Mouse (Mus musculus): ENCODE data around the gene Bdkrb2. TPM values are rescaled to one million over a fixed set of nuclear protein-coding genes. Genes with fewer than 3 reads are reported as not detected.

The Bdkrb2 gene
- total and polyA plus RNA-seq, 3 experiments: 0.20 to 0.39 (median 0.34) TPM

GRCm38 (mm10) chr12:105605212-105605611 lies 42.2 kb downstream of the Bdkrb2 start:
- 66% methylated on average over 8 of the region's 8 CpGs for WGBS
- Histone ChIP-seq H3K4me1 (ENCODE audit: control insufficient read depth, insufficient read depth, low read length) (no peaks in the 10 kb centered on the region), H3K4me3 (no peak overlapping the region), H3K9ac (ENCODE audit: low read depth, low read length) (no peak overlapping the region), H3K27me3 (ENCODE audit: control insufficient read depth, insufficient read depth, low read length) (no peaks in the 10 kb centered on the region), H3K36me3 (ENCODE audit: control insufficient read depth, insufficient read depth, low read length) (no peaks in the 10 kb centered on the region), H3K79me2 (replicated peaks; ENCODE audit: control insufficient read depth, insufficient read depth, low read length) (no peaks in the 10 kb centered on the region), H3K27ac (no peak overlapping the region)
- intact Hi-C loops (cut with DNase I): no loop called here
- TF ChIP-seq CTCF (IDR thresholded peaks at IDR 0.05) (no peak), EP300 (IDR thresholded peaks at IDR 0.05; ENCODE audit: insufficient read depth, low read depth, low read length) (no peak), POLR2A (IDR thresholded peaks at IDR 0.05; ENCODE audit: insufficient read depth, low read depth, low read length) (no peak)
- DNase-seq: no peak

DNA sequence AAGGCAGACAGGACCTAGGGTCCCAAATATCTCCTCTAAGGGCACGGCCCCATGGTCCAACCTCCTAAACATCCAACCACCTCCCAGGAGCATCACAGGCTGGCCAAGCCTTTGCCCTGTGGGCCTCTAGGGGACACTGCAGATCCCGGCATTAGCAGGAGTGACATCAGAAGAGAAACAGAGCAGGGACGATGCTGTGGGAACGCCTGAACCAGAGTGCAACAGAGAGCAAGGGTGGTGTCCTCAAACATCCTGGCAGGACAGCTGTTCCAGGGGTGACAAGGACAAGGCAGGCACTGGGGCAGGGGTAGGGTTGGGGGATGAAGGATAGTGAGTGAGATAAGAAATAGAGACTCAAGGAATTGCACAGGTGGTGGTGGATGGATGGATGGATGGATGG lies 43.9 kb downstream of the Bdkrb2 start:
- no peaks in the 10 kb centered on the region for H3K36me3 ChIP-seq (ENCODE audit: control insufficient read depth, insufficient read depth, low read length)
- TF ChIP-seq EP300 (IDR thresholded peaks at IDR 0.05; ENCODE audit: insufficient read depth, low read depth, low read length): no peak
- TF ChIP-seq CTCF (IDR thresholded peaks at IDR 0.05): no peak
- TF ChIP-seq POLR2A (IDR thresholded peaks at IDR 0.05; ENCODE audit: insufficient read depth, low read depth, low read length): no peak

DNA sequence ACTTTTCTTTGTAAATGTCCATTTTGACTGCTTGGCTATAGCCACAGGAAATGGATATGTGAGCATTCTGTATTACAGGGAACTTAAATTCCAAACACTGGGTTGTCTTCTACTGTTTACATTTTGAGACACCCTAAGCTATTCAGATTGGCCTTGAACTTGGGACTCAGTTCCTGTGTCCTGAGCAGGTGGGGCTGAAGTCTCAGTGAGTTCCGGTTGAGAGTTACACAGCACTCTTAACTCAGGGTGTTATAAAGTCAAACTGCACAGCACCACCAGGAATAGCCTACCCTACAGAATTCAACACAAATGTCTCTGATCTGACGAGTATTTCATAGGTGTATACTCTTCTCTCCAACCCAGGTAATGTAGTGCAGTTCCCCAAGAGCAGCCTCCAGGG lies 48.0 kb downstream of the Bdkrb2 start:
- H3K27ac ChIP-seq: no peak overlapping the region
- no peak overlapping the region for H3K4me3 ChIP-seq
- H3K36me3 ChIP-seq (ENCODE audit: control insufficient read depth, insufficient read depth, low read length): no peaks in the 10 kb centered on the region
- no peaks in the 10 kb centered on the region for H3K79me2 ChIP-seq (replicated peaks; ENCODE audit: control insufficient read depth, insufficient read depth, low read length)
- H3K4me1 ChIP-seq (ENCODE audit: control insufficient read depth, insufficient read depth, low read length): no peaks in the 10 kb centered on the region
- intact Hi-C loops (cut with DNase I): loop anchor here (1.0 kb wide), 1 partner anchor 113 kb away; no protein-coding TSS in a partner anchor
- no peaks in the 10 kb centered on the region for H3K27me3 ChIP-seq (ENCODE audit: control insufficient read depth, insufficient read depth, low read length)
- 92% methylated on average over 2 of the region's 2 CpGs for WGBS
- no peak for TF ChIP-seq CTCF (IDR thresholded peaks at IDR 0.05)
- no peak for TF ChIP-seq EP300 (IDR thresholded peaks at IDR 0.05; ENCODE audit: insufficient read depth, low read depth, low read length)
- no peak for TF ChIP-seq POLR2A (IDR thresholded peaks at IDR 0.05; ENCODE audit: insufficient read depth, low read depth, low read length)
- DNase-seq: no peak
- H3K9ac ChIP-seq (ENCODE audit: low read depth, low read length): no peak overlapping the region

More for the DNA sequence above, 43.9 kb downstream of the Bdkrb2 start:
- Histone ChIP-seq H3K4me1 (ENCODE audit: control insufficient read depth, insufficient read depth, low read length) (no peaks in the 10 kb centered on the region), H3K4me3 (no peak overlapping the region), H3K27me3 (ENCODE audit: control insufficient read depth, insufficient read depth, low read length) (no peaks in the 10 kb centered on the region), H3K9ac (ENCODE audit: low read depth, low read length) (no peak overlapping the region), H3K27ac (no peak overlapping the region), H3K79me2 (replicated peaks; ENCODE audit: control insufficient read depth, insufficient read depth, low read length) (no peaks in the 10 kb centered on the region)
- 58% methylated on average over 4 of the region's 4 CpGs for WGBS
- intact Hi-C loops (cut with DNase I): no loop called here
- no peak for DNase-seq

DNA sequence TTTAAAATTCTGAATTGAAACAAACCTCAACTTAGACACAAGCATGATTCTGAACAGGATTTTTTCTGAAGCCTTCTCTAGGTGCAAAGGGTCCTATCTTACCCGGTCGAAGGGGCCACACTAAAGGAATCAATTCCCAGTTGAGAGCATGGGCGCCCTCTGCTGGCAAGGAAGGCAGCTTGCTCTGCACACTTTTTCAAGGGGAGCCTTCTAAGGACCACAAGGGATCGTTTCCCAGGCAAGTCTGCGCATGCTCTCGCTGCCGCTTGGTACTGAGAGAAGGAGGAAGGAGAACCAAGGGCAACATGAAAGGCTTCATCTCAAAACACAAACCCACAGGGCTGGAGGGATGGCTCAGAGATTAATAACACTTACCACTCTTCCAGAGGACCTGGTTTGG lies 48.7 kb downstream of the Bdkrb2 start:
- 32% methylated on average over 7 of the region's 7 CpGs for WGBS
- no peak overlapping the region for H3K9ac ChIP-seq (ENCODE audit: low read depth, low read length)
- no peaks in the 10 kb centered on the region for H3K79me2 ChIP-seq (replicated peaks; ENCODE audit: control insufficient read depth, insufficient read depth, low read length)
- H3K27ac ChIP-seq: no peak overlapping the region
- no peaks in the 10 kb centered on the region for H3K27me3 ChIP-seq (ENCODE audit: control insufficient read depth, insufficient read depth, low read length)
- no peaks in the 10 kb centered on the region for H3K36me3 ChIP-seq (ENCODE audit: control insufficient read depth, insufficient read depth, low read length)
- DNase-seq: peak; percentile 19 to 47
- 0 out of 2 replicates have a peak, but pooled peaks have one; percentile 20 for TF ChIP-seq EP300 (IDR thresholded peaks at IDR 0.05; ENCODE audit: insufficient read depth, low read depth, low read length)
- peak; percentile 75 for TF ChIP-seq CTCF (IDR thresholded peaks at IDR 0.05)
- no peak for TF ChIP-seq POLR2A (IDR thresholded peaks at IDR 0.05; ENCODE audit: insufficient read depth, low read depth, low read length)
- intact Hi-C loops (cut with DNase I): loop anchor here (1.0 kb wide), 1 partner anchor 113 kb away; no protein-coding TSS in a partner anchor
- no peak overlapping the region for H3K4me3 ChIP-seq
- no peaks in the 10 kb centered on the region for H3K4me1 ChIP-seq (ENCODE audit: control insufficient read depth, insufficient read depth, low read length)

- H3K4me3 ChIP-seq: no peak overlapping the region
- no peaks in the 10 kb centered on the region for H3K4me1 ChIP-seq (ENCODE audit: control insufficient read depth, insufficient read depth, low read length)
- no peak overlapping the region for H3K27ac ChIP-seq
- no peaks in the 10 kb centered on the region for H3K79me2 ChIP-seq (replicated peaks; ENCODE audit: control insufficient read depth, insufficient read depth, low read length)
- no peak for TF ChIP-seq POLR2A (IDR thresholded peaks at IDR 0.05; ENCODE audit: insufficient read depth, low read depth, low read length)
- no peak for TF ChIP-seq EP300 (IDR thresholded peaks at IDR 0.05; ENCODE audit: insufficient read depth, low read depth, low read length)
- no peak for TF ChIP-seq CTCF (IDR thresholded peaks at IDR 0.05)
- DNase-seq: no peak
- no peaks in the 10 kb centered on the region for H3K36me3 ChIP-seq (ENCODE audit: control insufficient read depth, insufficient read depth, low read length)
- 93% methylated on average over 10 of the region's 10 CpGs for WGBS
- intact Hi-C loops (cut with DNase I): no loop called here
- H3K27me3 ChIP-seq (ENCODE audit: control insufficient read depth, insufficient read depth, low read length): no peaks in the 10 kb centered on the region
- H3K9ac ChIP-seq (ENCODE audit: low read depth, low read length): no peak overlapping the region
Observed at GRCm38 (mm10) chr12:105613559-105613958, 50.5 kb downstream of the Bdkrb2 start.

- 93% methylated on average over 7 of the region's 7 CpGs for WGBS
- intact Hi-C loops (cut with DNase I): no loop called here
- no peaks in the 10 kb centered on the region for H3K36me3 ChIP-seq (ENCODE audit: control insufficient read depth, insufficient read depth, low read length)
Observed at GRCm38 (mm10) chr12:105622048-105622447, 59.0 kb downstream of the Bdkrb2 start.

More at GRCm38 (mm10) chr12:105622048-105622447, 59.0 kb downstream of the Bdkrb2 start:
- TF ChIP-seq CTCF (IDR thresholded peaks at IDR 0.05) (no peak), EP300 (IDR thresholded peaks at IDR 0.05; ENCODE audit: insufficient read depth, low read depth, low read length) (no peak)
- Histone ChIP-seq H3K27me3 (ENCODE audit: control insufficient read depth, insufficient read depth, low read length) (no peaks in the 10 kb centered on the region), H3K27ac (no peak overlapping the region), H3K79me2 (replicated peaks; ENCODE audit: control insufficient read depth, insufficient read depth, low read length) (no peaks in the 10 kb centered on the region), H3K9ac (ENCODE audit: low read depth, low read length) (no peak overlapping the region), H3K4me3 (no peak overlapping the region), H3K4me1 (ENCODE audit: control insufficient read depth, insufficient read depth, low read length) (no peaks in the 10 kb centered on the region)
- no peak for DNase-seq

All from heart, adult 2 months (tissue).